Mouse (Mus musculus) left cerebral cortex, adult 18-20 months (tissue): Measurements from ENCODE around the gene Fam131c. TPM values are rescaled to one million over a fixed set of nuclear protein-coding genes. Genes with fewer than 3 reads are reported as not detected.
A peak's percentile ranks its signal among the peaks of the same experiment; 100 is the strongest.

Experiments used
- DNase-seq, 2 experiments: peaks; one replicate each; pipeline ENCODE4 v3.0.0; 2021 to 2022; ENCODE audit warnings: low spot score in 2 of 2, mixed read lengths in 1 of 2
- total RNA-seq, 2 experiments: library from RNA; stranded (reverse); gene quantifications; 2 replicates each; pipeline ENCODE4 v1.2.3; 2021

Fam131c gene
- total RNA-seq, 2 experiments from 2014 or later, result 4.2 to 4.3 TPM

GRCm38 (mm10) chr4:141406516-141407299 lies 38.7 kb downstream of the Fam131c start:
- DNase-seq, result no peak

- DNase-seq, result no peak
Measured at GRCm38 (mm10) chr4:141408577-141408976, 40.6 kb downstream of the Fam131c start.

- DNase-seq, result no peak
Measured at GRCm38 (mm10) chr4:141411430-141411992, 43.5 kb downstream of the Fam131c start.

DNA sequence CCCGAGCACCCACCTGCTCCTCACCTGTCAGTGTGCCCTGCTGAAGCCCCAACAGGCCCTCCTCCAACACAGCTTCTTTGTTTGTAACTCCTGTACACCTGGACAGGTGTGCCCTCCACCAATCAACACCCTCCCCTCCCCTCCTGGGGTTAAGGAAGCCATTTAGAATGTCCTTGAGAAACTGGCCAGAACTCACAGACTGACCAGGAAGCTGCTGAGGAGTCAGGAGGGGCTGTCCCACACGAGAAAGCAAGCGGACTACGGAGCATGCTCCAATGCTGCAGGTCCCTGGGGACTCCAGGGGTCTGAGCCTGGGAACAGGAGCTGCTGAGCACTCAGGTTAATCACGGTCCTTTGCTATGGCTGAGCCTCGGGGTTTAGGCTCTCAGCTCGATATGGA lies 47.9 kb downstream of the Fam131c start, which contains the start of gene Clcnkb:
TSS of gene Clcnkb (minus strand) at position 91 of the 400 bp plus-strand sequence.
- no peak for DNase-seq

GRCm38 (mm10) chr4:141419398-141420191 lies 51.6 kb downstream of the Fam131c start:
- DNase-seq, result peak; percentile 41 to 53

DNA sequence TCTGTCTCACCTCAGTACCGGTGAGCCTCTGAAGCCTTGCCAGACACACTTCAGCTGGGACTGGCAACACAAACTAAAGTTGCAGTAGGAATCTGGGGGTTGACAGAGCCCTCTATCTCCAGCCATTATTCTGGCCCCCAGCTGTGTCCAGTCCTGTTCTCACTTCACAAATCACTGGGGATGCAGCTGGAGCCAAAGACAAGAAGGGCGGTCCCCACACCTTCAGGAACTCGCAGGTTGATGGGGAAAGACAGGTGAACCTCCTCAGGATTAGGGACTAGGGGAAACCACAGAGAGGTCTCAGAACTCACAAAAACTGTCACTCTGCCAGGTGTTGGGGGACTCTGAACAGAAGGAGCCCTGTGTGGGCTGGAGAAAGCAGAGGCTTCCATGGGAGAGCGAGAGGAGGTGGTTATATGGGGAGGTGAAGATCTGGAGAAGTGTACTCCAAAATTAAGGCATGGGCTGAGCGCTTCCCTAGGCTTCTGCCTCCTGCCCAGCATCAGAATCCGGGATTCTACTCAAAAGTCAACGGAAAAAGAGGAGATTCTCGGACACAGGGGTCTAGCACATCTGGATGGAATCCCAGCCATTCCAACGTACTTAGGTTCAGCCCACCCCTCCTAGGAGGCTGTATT lies 52.3 kb downstream of the Fam131c start, which contains the start of gene Hspb7:
TSS of gene Hspb7 (plus strand) at position 588 of the 638 bp plus-strand sequence.
- DNase-seq, result no peak

DNA sequence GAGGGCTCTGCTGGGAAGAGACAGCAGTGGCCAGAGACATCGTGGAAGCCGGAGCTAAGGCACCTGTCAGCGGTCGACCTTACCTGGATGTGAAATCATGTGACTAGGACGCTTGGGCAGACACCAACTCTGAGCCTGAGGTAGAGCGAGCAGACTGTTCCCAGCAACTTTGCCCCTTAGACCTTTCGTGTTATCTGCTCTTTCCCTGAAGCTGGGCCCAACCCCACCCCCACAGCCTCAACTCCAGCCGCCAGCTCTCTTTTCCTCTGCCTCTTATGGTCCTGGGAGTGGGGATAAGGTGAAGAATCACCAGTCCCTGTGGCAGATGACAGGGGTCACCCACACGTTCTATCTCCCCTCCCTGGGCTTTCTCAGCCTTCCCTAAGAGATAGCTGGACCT lies 52.9 kb downstream of the Fam131c start:
- no peak for DNase-seq

DNA sequence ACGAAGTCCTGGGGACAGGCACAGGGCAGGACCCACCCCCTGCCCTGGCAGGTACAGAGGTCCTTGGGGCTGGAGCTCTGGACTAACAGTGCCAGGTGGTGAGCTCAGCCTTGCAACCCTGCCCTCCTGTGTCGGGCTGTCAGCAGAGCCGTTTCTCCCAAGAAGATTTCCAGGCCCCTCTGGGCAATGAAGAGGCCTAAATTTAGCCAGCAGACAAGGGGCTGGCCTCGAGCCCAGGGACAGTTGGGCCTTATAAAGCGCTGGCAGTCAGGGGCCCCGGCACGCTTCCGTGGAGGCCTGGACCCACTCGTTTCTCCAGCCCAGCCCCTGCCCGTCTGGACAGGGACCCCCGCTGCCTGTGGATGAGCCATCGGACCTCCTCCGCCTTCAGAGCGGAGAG lies 53.4 kb downstream of the Fam131c start:
- no peak for DNase-seq

DNA sequence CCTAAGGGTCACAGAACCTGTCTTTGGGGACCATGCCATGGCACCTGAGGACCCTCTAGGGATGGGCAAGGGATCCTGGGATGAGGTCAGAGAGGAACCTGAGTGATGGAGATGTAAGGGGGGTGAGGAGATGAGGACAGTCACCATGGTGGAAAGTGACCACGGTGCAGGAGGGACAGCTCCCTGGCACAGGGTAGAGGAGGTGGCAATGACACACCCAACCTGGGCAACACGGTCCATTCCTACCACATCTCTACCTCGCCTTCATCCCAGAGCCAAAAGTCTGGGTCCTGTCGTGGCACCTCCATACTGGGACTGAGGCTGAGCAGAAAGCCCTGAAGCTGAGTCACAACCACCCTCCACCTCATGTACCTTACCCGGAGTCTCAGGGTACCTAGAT lies 54.8 kb downstream of the Fam131c start:
- DNase-seq, result no peak

GRCm38 (mm10) chr4:141423288-141423687 lies 55.3 kb downstream of the Fam131c start:
- no peak for DNase-seq

- DNase-seq, result no peak
Measured at GRCm38 (mm10) chr4:141423691-141424431, 55.8 kb downstream of the Fam131c start.

GRCm38 (mm10) chr4:141425484-141426479 lies 57.8 kb downstream of the Fam131c start:
- peak; percentile 68 to 81 for DNase-seq

DNA sequence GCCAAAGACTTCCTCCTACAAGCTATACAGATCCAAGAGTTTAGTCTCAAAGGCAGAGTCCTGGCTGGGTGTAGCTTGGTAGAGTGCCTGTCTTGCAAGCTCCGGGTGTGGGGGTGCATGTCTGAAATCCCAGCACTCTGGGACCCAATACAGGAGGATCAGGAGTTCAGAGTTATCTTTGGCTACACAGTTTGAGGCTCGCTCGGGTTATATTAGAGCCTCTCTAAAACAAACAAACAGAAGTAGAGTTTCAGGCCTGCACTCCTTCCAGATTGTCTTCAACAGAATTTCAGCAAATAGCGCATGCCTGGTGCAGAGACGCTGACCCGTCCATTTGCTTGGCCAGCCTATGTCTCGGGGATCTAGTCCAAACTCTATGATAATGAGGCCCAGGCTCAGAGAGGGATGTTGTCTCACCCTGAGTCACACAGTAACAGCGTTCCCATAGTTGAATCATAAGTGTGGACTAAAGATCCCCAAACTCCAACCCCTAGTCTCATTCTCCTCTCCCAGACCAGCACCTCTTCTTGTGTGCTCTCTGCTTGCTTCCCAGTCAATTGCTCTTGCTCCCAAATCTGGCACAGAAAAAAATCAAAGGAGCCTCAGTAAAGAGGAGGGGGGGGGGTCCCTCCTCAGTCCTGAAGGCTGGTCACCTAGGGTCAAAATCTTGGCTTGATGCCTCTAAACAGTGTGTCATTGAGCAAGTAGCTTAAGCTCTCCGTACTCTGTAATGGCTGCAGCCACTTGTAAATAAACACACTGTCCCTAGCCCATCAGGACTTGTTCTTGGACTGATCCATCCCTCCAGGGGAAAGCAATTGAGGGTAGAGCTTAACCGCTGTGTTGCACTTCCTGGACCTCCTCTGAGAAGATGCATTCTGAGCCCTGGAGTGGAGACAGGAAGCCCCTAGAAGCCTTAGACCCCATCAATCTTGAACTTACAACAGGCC lies 59.1 kb downstream of the Fam131c start:
- no peak for DNase-seq

GRCm38 (mm10) chr4:141427921-141428320 lies 59.9 kb downstream of the Fam131c start:
- no peak for DNase-seq

DNA sequence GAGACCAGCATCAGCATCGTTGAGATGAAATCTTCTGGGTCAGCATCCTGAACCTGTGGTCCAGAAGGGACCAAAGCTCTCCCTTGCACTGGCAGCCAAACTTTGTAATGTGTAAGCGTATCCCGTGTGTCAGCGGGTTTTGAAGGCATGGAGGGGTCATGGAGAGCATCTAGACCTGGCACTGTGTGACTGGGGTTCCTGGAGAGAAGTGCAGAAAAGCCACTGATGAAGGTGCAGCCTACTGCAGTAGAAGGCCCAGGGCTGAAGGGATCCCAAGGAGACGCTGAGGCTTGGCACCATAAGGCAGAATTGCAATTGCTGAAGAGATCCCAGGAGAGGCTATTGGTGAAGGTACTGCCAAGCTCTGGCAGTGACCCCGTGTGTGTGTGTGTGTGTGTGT lies 61.4 kb downstream of the Fam131c start:
- DNase-seq, result no peak

GRCm38 (mm10) chr4:141429847-141430246 lies 61.8 kb downstream of the Fam131c start:
- peak in 1 of 2 experiments; percentile 55 for DNase-seq

- DNase-seq, result peak; percentile 63 to 74
Measured at GRCm38 (mm10) chr4:141430997-141431396, 63.0 kb downstream of the Fam131c start.

DNA sequence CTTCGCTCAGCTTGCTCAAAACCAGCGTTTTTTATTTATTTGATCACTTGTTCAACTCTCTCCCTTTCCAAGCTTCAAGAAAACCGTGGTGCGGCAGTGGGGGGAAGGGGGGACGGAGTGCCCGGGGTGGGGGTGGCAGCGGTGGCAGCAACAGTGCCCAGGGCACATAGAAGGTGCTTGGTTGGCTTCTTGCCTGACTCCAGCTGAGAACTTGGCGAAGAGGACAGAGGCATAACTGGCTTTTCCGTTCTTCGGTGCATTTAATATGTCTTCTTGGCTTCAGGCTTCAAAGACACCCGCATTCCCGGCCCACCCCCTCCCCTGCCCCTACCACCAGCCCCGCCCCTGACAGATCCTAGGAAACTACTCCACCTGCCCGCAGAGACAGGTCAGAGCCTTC lies 64.6 kb downstream of the Fam131c start:
- DNase-seq, result no peak
